Mouse (Mus musculus) kidney, embryonic 16.5 days (tissue): Measurements from ENCODE around the gene Uqcrc1. TPM values are rescaled to one million over a fixed set of nuclear protein-coding genes. Genes with fewer than 3 reads are reported as not detected.
A peak's percentile ranks its signal among the peaks of the same experiment; 100 is the strongest.

Experiments
- ATAC-seq: fragments of 200-750 bp; cut with Nextera tagmentation; 2 replicates; pipeline ENCODE4 v1.8.0; 2017; ENCODE audit warnings: moderate TSS enrichment; ENCODE audit not compliant: low FRiP score, low TSS enrichment
- H3K27ac ChIP-seq: fragments of 300-500 bp; sonication (generic); 2 replicates; pipeline ENCODE4 v1.5.1; 2014; ENCODE audit warnings: low read length
- H3K27me3 ChIP-seq: fragments of 300-500 bp; sonication (generic); 2 replicates; pipeline ENCODE4 v1.6.1; 2014; ENCODE audit warnings: low read length, control low read depth, mixed read lengths; ENCODE audit not compliant: insufficient read depth
- H3K36me3 ChIP-seq: fragments of 300-500 bp; sonication (generic); 2 replicates; pipeline ENCODE4 v1.6.1; 2014; ENCODE audit warnings: low read length, control low read depth, mixed read lengths; ENCODE audit not compliant: insufficient read depth
- H3K4me1 ChIP-seq: fragments of 300-500 bp; sonication (generic); 2 replicates; pipeline ENCODE4 v1.6.1; 2014; ENCODE audit warnings: low read length, control low read depth, mixed read lengths; ENCODE audit not compliant: insufficient read depth
- H3K4me2 ChIP-seq: fragments of 300-500 bp; sonication (generic); replicated peaks from 2 replicates; pipeline ENCODE4 v1.6.1; 2014; ENCODE audit warnings: low read depth, low read length
- H3K4me3 ChIP-seq: fragments of 300-500 bp; sonication (generic); 2 replicates; pipeline ENCODE4 v1.5.1; 2014; ENCODE audit warnings: mild to moderate bottlenecking, low read length
- H3K9ac ChIP-seq: fragments of 300-500 bp; sonication (generic); replicated peaks from 2 replicates; pipeline ENCODE4 v1.6.1; 2014; ENCODE audit warnings: low read length
- H3K9me3 ChIP-seq: fragments of 300-500 bp; sonication (generic); 2 replicates; pipeline ENCODE4 v1.6.1; 2016; ENCODE audit warnings: low read length, control low read depth
- WGBS: fragments of 180-500 bp; shearing (Covaris S2); extraction: QIAGEN DNeasy Blood & Tissue Kit; methylation state at CpG from one replicate; pipeline ENCODE4 v1.1.7; 2014; 5-methylcytosine and 5-hydroxymethylcytosine counted together
- polyA plus RNA-seq: library from polyadenylated mRNA; unstranded; fragments of >200 nt; fragmentation: Nextera tagmentation; extraction: Ambion mirVana; gene quantifications from 2 replicates; pipeline ENCODE4 v1.2.1, GENCODE M21; 2015

Uqcrc1 gene
- 621 and 666 TPM in 2 replicates for polyA plus RNA-seq

DNA sequence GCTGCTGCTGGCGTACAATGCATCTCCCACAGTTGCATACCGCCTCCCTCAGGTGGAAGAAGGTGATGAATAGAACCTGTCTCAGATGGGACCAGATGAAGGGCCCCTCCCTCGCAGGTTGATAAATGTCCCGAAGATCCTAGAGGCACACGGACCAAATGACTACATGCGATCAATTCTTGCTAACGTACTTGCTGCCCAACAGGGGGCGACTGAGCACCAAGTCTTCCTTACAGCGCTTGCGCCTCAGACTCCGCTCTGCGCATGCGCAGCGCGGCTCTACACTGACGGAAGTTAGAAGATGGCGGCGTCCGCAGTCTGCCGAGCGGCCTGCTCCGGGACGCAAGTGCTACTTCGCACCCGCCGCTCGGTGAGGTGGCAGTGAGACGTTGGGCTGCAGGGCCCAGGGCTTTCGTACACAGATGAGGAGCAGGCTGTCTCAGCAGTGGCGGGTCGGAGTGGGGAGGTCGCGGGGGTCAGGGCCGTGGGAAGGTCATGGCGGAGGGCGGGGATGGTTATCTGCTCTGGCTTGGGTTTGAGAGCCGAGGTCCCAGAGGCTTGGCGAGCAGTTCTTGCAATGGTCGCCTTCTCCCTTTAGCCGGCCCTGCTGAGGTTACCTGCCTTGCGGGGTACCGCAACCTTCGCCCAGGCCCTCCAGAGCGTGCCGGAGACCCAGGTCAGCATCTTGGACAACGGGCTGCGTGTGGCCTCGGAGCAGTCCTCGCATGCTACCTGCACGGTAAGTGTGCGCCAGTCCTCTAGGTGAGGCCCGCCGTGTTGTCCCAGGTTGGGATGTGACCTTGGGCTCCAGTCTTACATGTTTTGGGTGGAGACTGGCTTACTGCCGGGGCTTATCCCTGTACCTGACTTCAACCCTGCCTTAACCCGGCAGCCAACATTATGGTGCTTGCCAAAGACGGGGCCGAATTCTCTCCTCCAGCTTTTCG, at the start of gene Uqcrc1:
Gene Uqcrc1, plus strand, starts transcription at position 216 of the 947 bp plus-strand sequence.
- peak within 1 kb of the TSS; percentile 79 for H3K27ac ChIP-seq
- under 1% methylated on average over 58 of the region's 58 CpGs for WGBS
- H3K4me1 ChIP-seq: peaks cover 5% of the 10 kb centered on the region
- H3K36me3 ChIP-seq: peaks cover 34% of the 10 kb centered on the region
- peak; percentile 91 for ATAC-seq
- H3K4me2 ChIP-seq: peak within 1 kb of the TSS; percentile 66
- no peaks in the 10 kb centered on the region for H3K9me3 ChIP-seq
- H3K27me3 ChIP-seq: no peaks in the 10 kb centered on the region
- peak within 1 kb of the TSS; percentile 94 for H3K9ac ChIP-seq
- peak within 1 kb of the TSS; percentile 98 for H3K4me3 ChIP-seq

DNA sequence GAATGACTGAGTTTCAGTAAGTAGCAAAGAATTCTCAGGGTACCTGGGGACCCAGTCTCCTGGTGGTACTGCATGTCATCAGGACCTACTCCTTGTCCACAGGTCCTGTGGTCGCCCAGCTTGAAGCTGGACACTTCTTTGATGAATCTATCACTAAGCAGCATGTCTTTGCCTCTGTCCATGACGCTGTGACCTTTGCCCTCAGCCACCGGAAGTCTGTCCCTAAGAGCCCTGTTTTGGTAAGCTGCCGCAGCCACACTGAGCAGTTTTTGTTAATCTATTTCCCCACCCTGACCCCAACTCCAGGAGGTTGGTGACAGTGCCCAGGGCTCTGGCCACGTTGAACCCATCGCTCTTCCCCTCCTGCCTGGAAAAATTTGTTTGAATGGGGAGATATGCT, 24.1 kb upstream of the Uqcrc1 start:
- no peak for ATAC-seq
- WGBS: 61% methylated on average over 6 of the region's 6 CpGs

DNA sequence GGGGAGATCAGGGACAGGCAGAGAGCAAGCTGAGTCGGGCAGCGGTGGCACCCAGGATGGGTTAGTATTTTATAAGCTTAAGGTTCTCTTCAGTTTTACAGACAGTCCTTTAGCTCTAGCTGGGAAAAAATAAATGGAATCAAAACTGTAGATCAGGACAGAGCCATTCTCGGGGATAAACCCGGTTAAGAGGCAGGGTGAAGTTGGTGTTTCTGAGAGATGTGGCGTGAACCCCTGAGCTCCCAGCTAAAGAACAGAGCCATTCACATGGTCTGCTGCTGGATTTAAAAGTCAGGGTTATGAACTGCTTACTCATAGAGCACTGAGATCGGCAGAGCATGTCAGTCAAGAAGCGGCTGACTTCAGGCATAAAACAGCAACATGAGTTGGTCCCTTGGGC, 23.3 kb upstream of the Uqcrc1 start:
- H3K36me3 ChIP-seq: no peaks in the 10 kb centered on the region
- ATAC-seq: no peak
- no peak overlapping the region for H3K27ac ChIP-seq
- H3K27me3 ChIP-seq: no peaks in the 10 kb centered on the region
- H3K4me3 ChIP-seq: no peak overlapping the region
- H3K9me3 ChIP-seq: no peaks in the 10 kb centered on the region
- H3K4me1 ChIP-seq: no peaks in the 10 kb centered on the region
- WGBS: 75% methylated on average over 7 of the region's 7 CpGs
- H3K9ac ChIP-seq: no peak overlapping the region
- H3K4me2 ChIP-seq: no peak overlapping the region

More for the DNA sequence above, 24.1 kb upstream of the Uqcrc1 start:
- Histone ChIP-seq H3K27ac (no peak overlapping the region), H3K27me3 (no peaks in the 10 kb centered on the region), H3K4me2 (no peak overlapping the region), H3K36me3 (no peaks in the 10 kb centered on the region), H3K4me3 (no peak overlapping the region), H3K4me1 (no peaks in the 10 kb centered on the region), H3K9ac (no peak overlapping the region), H3K9me3 (no peaks in the 10 kb centered on the region)

DNA sequence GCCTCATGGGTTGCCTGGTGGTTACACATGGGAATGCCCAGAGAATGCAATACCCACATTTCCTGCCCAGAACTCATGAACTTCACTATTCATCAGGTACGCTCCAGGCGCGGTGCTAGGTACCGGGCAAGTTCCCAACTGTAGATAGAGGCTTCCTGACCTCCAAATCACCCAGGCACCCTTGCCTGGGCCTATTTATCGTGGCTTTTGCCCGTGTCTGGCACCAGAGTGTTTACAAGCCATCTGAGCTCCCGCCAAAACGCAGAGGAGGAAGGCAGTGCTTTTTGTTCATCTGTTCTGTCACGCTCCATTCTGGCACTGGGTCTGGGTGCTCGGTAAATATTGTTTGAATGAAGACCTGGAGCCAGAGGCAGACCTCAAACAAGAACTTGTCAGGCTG, 22.8 kb upstream of the Uqcrc1 start:
- no peaks in the 10 kb centered on the region for H3K27me3 ChIP-seq
- H3K4me2 ChIP-seq: no peak overlapping the region
- H3K4me3 ChIP-seq: no peak overlapping the region
- no peak overlapping the region for H3K9ac ChIP-seq
- no peak for ATAC-seq
- no peaks in the 10 kb centered on the region for H3K9me3 ChIP-seq
- H3K4me1 ChIP-seq: no peaks in the 10 kb centered on the region
- H3K36me3 ChIP-seq: no peaks in the 10 kb centered on the region
- no peak overlapping the region for H3K27ac ChIP-seq
- 80% methylated on average over 10 of the region's 10 CpGs for WGBS

DNA sequence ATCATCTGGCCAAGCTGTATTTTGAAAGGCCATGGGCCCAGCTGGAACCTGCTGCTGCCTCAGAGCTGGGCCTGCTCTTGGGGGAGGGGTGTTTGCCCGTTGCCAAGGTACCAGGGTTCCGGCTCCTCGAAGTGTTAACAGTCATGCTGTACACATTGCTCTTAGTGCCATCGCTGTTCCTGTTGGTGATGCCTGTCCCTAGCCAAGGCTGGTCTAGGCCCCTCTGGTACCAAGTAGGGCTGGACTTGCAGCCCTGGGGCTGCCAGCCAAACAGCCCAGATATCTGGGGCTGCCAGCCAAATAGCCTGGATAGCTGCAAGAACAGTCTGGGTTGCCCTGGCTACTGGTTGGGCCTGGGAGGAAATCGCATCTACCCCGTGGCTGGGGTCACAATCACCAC, 21.9 kb upstream of the Uqcrc1 start, which contains the start of gene Tmem89:
Gene Tmem89, plus strand, starts transcription at position 129 of the 400 bp plus-strand sequence.
- Histone ChIP-seq H3K4me1 (no peaks in the 10 kb centered on the region), H3K9ac (no peak within 1 kb of the TSS), H3K36me3 (no peaks in the 10 kb centered on the region), H3K9me3 (no peaks in the 10 kb centered on the region), H3K27ac (no peak within 1 kb of the TSS), H3K27me3 (no peaks in the 10 kb centered on the region), H3K4me2 (no peak within 1 kb of the TSS), H3K4me3 (no peak within 1 kb of the TSS)
- WGBS: 76% methylated on average over 6 of the region's 6 CpGs
- ATAC-seq: no peak

DNA sequence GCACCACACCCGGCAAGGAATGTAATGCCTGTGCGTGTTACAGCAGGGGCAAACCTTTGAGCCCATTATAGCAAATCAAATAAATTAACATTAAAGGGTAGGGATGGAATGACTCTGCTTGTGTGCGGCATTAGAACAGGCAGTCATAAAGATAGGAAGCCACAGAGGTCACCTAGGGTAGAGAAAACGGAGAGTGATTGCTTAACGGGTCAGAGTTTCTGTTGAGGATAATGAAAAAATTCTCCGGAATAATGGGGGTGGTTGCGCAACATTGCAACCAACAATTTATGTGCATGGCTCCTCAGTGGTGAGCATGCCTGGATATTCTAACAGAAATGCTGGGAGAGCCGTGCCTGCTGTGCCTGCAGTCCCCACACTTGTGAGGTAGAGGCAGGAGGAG, 10.5 kb upstream of the Uqcrc1 start:
- Histone ChIP-seq H3K36me3 (no peaks in the 10 kb centered on the region), H3K4me3 (no peak overlapping the region), H3K27me3 (no peaks in the 10 kb centered on the region), H3K9ac (no peak overlapping the region), H3K9me3 (no peaks in the 10 kb centered on the region), H3K4me1 (no peaks in the 10 kb centered on the region), H3K27ac (no peak overlapping the region), H3K4me2 (no peak overlapping the region)
- 32% methylated on average over 8 of the region's 8 CpGs for WGBS
- no peak for ATAC-seq

DNA sequence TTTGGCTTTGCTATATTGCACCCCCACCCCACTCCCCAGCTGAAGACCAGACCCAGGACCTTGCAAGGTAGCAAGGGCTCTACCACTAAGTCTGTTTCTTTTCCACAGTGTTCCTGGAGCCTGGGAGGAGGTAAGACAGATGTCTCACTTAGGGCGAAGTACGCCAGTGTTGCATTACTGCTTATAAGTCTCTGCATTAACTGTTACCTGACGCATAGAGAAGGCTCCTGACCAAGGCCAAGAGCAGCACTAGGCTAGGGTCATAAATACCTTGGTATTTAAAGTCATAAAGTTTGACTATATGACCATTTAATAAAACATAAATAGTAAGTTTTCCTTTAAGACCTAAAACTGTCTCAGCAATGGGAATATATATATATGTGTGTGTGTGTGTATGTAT, 8.0 kb upstream of the Uqcrc1 start:
- WGBS: 83% methylated on average over 3 of the region's 3 CpGs
- ATAC-seq: no peak
- no peaks in the 10 kb centered on the region for H3K27me3 ChIP-seq
- no peak overlapping the region for H3K9ac ChIP-seq
- no peaks in the 10 kb centered on the region for H3K4me1 ChIP-seq
- no peak overlapping the region for H3K27ac ChIP-seq
- H3K36me3 ChIP-seq: no peaks in the 10 kb centered on the region
- H3K9me3 ChIP-seq: no peaks in the 10 kb centered on the region
- H3K4me3 ChIP-seq: no peak overlapping the region
- no peak overlapping the region for H3K4me2 ChIP-seq

DNA sequence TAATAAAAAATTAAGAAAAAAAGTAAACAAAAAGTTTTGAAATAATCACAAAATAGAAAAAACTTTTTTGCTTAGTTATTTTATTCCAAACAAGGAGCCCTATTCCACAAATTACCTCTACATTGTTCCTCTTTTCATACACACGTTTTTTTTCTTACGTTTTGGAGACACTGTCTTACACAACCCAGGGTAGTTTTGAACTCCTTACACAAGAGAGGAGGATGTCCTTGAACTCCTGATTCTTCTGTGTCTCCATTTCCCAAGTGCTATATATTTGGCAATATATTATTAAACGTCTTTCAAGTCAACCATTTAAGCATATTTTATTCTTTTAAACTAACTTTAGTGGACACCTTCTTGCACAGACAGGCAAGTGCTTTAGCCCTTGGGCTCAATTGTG, 442 bp upstream of the Uqcrc1 start:
- Histone ChIP-seq H3K27ac (no peak overlapping the region), H3K27me3 (no peaks in the 10 kb centered on the region), H3K4me2 (0 out of 2 replicates have a peak overlapping the region, but pooled peaks have one; percentile 29), H3K9ac (no peak overlapping the region), H3K4me1 (peaks cover 5% of the 10 kb centered on the region), H3K36me3 (peaks cover 27% of the 10 kb centered on the region), H3K9me3 (no peaks in the 10 kb centered on the region), H3K4me3 (peak overlapping the region; percentile 98; the same call in 1 of the 2 replicates)
- peak; percentile 18; the same call in 1 of the 2 replicates for ATAC-seq
- WGBS: 20% methylated on average over 3 of the region's 3 CpGs

DNA sequence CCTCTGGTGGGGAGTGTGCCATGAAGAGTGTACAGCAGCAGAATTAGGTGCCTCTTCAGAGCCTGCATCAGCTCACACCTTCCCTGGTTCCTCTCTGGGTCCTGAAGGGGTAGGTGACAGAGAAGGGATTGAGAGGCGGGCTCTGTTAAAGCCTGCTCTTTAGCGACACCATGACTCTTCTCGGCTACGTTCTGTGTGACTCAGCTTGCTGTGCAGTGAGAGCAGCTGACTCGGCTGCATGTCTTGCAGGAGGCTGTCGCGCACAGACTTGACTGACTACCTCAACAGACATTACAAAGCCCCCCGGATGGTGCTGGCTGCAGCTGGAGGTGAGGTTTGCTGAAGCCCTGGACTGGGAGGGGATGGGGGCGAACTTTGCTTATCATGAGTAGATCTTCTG, 8.7 kb downstream of the Uqcrc1 start:
- Histone ChIP-seq H3K4me3 (no peak overlapping the region), H3K4me1 (peaks cover 10% of the 10 kb centered on the region), H3K9ac (no peak overlapping the region), H3K9me3 (no peaks in the 10 kb centered on the region), H3K27ac (no peak overlapping the region), H3K27me3 (no peaks in the 10 kb centered on the region), H3K4me2 (no peak overlapping the region), H3K36me3 (peaks cover 87% of the 10 kb centered on the region)
- 77% methylated on average over 9 of the region's 9 CpGs for WGBS
- ATAC-seq: no peak

DNA sequence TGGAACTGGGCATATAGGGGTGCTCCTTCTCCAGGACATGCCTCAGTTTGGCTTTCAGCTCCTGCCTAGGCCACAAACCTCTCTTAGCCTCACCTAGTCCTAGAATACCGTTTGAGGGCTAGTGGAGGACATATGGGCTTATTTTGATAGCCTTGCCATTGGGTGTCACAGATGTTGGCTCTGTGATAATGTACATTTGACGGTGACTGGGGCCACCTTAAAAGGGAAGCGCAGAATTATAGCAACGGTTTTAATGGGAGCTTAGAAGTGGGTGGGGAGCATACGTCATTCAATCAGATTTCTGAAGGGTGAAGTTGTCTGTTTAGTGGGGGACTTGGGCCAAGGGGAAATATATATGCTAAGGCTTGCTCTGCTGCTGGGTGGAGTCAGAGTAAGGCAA, 9.2 kb downstream of the Uqcrc1 start:
- Histone ChIP-seq H3K27ac (no peak overlapping the region), H3K4me2 (no peak overlapping the region), H3K9me3 (no peaks in the 10 kb centered on the region), H3K27me3 (no peaks in the 10 kb centered on the region), H3K4me3 (no peak overlapping the region), H3K9ac (no peak overlapping the region), H3K36me3 (peaks cover 89% of the 10 kb centered on the region), H3K4me1 (peaks cover 10% of the 10 kb centered on the region)
- no peak for ATAC-seq
- WGBS: 85% methylated on average over 5 of the region's 5 CpGs
